Mouse (Mus musculus) megakaryocyte-erythroid progenitor cell, adult 5-6 weeks (primary cell): ENCODE data around the gene Lbh. TPM values are rescaled to one million over a fixed set of nuclear protein-coding genes. Genes with fewer than 3 reads are reported as not detected.
A peak's percentile ranks its signal among the peaks of the same experiment; 100 is the strongest.

ENCODE experiments used
- ATAC-seq: replicated peaks from 2 replicates; pipeline ENCODE4 v1.8.0; 2016; ENCODE audit warnings: mild to moderate bottlenecking, inconsistent platforms; ENCODE audit not compliant: severe bottlenecking, poor library complexity, low FRiP score, low TSS enrichment
- total RNA-seq, 2 experiments: library from RNA; stranded (forward) in 1 of 2; stranded (reverse) in 1 of 2; fragments of 200-1000, 215-1000 nt in 1 of 2; fragments of >200 nt in 1 of 2; fragmentation: Nextera tagmentation in 1 of 2; gene quantifications; 2 replicates each; pipeline ENCODE4 v1.2.3; 2014 to 2017

Lbh gene
- total RNA-seq, 2 experiments from 2014 or later = 3.9 to 5.4 TPM

DNA sequence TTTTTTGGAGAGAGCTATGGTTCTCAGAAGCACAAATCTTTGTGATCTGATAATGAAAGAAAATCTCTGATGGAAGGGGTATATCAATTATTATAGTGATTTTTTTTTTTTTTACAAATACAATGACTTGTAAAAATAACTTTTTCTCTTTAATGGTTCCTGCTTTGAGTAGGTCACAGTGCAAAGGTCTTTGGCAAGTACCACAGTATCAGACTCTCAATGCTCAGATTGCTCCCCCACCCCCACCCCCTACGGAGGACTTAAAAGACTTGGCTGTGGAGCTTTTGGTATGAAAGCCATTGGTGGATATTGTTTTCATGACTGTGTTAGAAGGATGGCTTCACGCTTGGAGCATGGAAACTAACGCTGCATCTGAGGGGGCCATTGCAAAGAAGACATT, 18.2 kb downstream of the Lbh start:
- ATAC-seq = no peak

DNA sequence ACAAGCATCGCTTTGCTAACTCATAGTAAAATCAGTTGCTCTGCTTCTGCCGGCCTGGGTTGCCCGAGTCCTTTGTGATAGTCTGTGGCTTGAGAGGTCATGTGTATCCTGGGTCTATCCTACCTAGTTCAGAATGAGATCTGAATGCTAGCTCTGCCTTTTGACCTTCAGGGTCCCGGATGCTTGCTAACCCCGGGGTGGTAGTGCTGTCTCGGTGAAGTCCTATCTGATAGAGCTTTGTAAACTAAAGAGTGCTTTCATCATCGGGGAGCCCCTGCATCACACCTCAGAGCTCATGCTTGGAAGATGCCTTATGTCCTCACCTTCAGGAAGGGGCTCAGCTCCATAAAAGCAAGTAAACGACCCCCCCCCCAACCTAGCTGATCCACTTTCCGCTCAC, 19.1 kb downstream of the Lbh start:
- no peak for ATAC-seq

DNA sequence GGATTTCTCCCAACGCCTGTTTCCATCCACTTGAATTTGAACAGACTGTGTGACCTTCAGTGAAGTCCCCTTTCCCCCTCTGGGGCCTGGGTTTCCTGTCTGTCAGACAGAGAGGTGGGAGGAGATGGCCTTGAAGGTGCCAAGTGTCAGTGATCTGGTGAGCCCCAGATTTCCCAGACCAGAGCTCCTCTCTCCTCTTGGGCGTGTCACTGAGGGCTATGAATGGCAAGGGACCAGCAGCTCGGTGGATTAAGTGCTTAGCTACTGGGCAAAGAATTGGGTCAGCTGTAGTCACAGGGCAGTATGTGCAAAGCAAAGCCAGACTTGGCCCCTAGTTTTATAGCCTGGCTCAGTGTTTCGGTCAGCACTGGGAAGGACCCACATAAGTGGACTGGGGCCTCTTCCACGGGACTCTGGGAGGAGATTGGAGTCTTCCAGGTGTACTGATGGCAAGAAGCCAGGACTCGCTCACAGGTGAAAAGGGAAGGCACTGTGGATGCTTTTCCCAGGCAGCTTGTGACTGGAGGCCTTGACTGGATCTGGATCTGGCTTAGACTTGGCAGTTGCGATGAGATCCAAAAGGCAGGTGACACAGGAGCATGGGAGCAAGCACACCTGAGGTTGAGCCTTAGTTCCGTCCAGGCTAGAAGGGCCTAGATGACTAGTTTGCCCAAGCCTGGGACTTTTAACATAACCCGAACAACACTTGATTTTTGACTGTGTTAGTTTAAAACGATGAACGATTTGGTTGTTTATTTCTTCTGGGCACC, 20.1 kb downstream of the Lbh start:
- ATAC-seq = no peak

DNA sequence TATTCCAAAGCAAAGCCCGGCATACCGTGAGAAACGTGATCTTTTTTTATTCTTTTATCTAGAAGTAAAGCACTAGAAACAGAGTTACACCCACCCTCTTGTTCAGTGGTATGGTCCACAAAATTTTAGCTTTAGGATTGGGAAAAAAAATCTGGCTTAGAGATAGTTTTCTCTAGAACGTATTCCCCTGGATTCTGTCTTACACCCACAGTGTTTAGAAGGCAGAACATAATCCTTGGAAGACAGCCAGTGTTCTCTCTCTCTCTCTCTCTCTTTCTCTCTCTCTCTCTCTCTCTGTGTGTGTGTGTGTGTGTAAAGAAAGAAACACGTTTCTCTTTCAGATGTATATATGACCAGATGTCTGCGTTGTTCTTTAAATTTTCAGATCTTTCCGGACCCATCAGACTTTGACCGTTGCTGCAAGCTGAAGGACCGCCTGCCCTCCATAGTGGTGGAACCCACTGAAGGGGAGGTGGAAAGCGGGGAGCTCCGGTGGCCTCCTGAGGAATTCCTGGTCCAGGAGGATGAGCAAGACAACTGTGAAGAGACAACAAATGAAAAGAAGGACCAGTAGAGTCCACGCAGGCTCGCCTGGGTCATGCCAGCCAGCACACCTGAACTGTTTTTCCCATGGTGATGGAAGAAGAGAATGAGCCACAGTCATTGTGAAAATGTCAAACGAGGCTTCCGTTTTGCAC, 20.9 kb downstream of the Lbh start:
- no peak for ATAC-seq

DNA sequence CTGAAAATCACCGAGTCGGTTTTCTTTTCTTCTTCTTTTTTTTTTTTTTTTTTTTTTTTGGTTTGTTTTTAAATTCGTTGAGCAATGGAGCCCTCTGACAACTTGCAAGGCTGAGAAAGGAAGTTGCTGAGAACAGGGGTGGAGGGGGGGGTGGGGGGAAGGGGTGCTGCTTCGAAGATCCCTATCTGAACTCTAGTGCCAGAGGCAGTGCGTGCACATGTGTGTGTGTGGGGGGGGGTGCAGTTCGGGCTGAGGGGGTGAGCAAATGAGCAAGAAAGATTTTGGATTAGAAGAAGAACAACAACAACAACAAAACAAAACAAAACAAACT, 21.4 kb downstream of the Lbh start:
- no peak for ATAC-seq

DNA sequence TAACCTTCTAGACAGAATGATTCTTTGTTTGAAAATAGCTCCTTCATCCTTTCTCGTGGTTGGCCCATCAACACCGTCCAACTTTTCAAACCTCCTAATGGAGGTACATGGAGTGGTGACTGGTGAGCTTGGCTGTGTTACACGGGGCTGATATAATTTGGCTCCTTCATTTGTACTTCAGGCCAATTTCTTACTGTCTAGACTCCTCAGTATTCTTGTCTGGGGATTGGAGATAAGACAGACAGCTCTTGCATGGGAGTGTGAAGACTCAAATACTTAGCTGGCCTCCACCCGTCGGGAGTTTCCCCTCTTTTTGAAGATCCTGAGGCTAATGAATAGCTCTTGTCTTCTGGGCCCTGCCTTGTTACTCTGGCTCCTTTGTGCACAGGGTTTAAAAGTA, 26.3 kb downstream of the Lbh start:
- ATAC-seq = peak; percentile 81

DNA sequence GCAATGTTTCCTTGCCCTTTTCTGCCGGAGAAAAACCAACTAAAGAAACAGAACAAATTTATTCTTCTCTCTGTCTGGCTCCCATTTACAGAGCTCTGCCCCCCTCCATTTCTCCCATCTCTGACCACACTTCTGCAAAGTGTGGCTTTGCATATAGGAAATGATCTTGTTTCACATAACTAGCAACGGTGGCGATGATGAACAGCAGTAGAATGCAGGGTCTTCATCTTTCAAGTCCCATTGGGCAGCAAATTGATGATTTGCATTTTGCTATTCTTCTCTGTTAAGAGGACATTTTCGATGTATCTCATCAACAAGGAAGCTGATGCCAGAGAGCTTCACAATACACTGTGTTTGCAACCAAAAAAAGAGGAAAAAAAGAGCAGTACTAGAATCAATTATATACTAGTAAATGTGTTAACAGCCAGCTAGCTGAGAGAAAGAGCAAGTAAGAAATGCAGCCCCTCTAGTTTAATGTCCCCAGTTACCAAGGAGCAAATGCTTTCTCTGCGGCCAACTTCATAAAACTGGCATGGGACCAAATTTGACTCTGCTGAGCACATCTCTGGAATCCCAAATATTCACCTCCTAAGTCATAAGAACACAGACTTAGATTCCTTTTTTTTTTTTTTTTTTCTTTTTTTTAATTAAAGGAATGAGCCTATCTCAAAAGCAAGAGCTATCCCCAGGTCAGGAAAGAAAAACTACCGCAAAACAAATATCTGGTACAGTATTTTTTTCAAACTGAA, 29.2 kb downstream of the Lbh start:
- ATAC-seq = no peak

DNA sequence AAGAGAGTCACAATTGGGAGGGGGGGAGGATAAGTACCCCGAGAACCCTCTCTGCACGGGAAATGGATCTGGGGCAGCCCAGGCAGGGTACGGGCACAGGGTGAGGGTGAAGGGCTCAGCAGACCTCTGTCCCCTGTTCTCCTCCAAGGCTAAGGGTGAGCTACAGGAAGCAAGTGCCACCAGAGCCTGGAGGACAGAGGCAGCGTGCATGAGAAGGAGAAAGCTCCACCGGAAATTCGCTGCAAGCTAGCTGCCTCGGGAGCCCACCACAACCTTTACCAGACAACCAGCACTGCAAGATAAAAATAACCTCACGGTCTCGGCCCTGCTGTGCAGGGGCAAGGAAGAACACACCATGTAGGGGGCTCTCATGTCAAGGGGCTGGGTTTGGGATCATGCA, 30.0 kb downstream of the Lbh start:
- ATAC-seq = peak; percentile 35

DNA sequence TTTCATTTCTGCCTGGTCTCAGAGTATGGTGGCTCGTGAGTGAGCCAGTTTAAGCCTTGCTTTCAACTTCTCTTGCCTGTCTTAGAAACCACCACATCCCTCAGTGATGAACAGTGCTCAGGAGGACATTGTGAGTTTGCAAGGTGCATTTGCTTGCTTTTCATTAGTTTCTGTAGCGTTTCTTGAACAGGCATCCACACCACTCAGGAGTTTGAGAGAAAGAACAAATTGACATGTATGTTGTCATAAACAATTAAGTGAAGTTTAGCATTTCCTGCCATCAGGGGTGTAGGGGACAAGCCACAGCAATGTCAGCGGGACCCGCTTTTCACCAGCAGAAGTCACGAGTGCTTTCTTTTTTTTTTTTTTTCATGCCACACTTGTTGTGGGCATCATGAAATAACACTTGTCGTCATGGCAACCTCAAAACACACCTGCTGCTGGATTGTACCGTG, 31.2 kb downstream of the Lbh start:
- no peak for ATAC-seq

DNA sequence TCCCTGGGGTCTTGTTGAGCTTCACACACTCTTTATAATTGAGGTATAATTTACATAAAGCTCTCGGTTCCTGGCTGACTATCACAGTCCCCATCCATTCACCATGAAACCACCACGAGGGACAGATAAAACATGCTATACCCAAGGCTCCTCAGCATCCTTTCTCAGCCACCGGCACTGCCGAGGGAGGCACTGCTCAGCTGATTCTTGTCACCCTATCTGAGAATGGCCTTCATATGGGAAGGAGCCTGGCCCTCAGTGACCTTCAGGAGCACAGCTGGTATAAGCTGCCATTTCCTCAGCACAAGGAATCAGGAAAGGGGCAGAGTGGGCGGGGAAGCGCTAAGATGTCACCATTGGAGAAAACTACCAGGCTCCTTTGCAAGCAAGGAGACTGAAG, 33.2 kb downstream of the Lbh start:
- no peak for ATAC-seq

DNA sequence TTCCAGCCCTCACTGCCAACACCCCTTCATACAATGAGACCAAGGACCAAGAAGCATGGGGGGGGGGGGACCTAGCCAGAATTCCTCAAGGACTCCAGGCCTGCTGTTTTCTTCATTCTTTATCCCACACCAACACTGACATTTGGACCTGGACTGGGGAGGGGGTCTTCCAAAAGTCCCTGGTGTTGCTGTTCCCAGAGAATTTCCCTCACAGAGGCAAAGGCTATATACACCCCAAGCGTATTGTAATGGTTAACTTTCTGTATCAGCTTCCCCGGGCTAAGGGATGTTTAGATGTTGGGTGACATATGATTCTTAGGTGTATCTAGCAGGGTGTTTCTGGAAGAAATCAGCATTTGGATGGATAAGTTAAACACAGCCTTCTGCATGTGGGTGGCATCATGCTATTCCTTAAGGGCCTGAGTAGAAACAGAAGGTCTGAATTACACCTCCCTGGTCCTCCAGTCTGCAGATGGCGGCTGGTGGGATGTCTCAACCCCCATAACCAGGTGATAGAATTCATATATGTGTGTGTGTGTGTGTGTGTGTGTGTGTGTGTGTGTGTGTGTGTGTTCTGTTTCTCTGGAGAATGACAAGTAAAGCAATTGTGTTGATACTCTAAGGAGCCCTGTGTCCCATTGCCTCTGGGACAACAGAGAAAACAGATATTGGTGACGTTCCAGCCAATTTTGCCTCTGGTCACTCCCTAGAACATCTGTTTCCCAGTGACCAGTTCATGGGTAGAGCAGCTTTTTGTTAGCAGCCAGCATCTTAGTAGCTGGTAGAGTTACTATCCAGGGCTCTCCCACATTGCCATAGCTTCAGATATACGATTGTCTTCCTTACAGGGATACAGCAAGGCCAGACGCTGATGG, 35.9 kb downstream of the Lbh start:
- no peak for ATAC-seq

DNA sequence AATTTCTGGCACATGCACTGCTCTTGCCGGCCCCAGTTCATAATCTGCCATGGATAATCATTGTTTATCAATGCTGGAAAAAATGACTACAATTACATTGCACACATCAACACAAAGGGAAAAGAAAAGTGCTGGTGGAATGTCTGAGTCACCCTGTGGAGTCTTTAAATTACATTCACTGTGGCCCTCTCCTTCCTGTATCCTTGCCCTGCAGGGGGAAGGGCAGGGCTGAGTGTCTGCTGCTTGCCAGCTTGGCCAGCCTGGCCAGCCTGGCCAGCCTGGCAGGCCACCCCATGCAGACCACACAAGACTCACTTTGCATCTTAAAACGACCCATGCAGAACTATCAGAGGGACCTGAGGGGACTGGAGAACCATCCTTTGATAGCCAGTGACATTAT, 37.4 kb downstream of the Lbh start:
- ATAC-seq = no peak

DNA sequence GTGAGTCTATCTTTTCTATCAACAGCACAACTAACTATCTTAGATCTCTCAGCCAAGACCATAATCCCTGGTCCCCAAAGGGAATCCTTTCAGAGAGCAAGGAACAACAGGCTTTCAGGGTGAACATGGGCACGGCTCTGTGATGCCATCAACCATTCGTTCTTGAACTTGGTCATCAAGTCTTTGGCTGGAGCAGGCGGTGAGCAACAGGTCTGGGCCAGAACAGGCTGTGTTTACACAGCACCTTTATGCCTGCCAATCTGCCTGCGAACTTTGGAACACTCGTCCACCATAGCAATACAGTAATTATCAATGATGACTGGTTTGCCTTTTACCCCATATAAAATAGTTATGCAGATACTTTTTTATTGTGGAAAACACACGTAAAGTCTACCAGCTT, 38.9 kb downstream of the Lbh start:
- no peak for ATAC-seq

DNA sequence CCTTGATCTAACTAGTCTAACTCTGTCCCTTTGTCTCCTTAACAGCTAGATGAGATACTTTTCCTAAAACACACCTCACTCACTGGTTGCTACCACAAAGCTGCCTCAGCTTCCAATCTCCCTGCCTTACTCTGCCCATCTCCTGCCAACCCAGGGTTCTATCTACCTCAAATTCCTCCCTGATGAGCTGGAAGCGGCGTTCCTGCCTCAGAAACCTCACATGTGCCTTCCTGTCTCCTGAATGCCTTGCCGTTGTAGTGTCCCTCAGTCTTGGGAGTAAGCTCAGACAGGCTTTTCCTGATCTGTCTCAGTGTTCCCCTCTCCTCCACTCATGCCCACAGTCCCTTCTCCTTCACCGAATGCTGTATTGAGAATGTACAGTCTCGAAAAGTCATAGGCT, 40.8 kb downstream of the Lbh start:
- ATAC-seq = no peak

DNA sequence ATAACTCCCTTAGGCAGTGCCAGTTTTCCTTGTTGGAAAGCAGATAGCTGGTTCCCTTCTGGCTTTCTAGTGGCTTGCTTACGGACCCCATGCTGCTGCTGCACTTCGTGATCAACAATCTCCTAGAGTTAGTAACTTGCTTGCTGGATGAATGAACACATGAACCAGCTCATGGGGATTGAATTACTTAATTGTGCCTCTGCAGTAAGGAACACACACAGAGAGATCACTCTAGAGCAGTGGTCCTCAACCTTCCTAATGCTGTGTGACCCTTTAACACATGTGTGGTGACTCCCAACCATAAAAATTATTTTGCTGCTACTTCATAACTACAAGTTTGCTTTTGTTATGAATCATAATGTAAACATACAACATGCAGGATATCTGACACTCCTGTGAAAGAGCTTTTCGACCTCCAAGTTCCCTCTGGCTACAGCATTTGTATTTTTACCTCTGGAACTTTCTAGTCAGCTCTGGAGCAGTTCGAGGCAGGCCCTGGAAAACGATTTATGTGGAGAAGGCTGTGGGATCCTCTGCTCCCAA, 41.5 kb downstream of the Lbh start:
- no peak for ATAC-seq

DNA sequence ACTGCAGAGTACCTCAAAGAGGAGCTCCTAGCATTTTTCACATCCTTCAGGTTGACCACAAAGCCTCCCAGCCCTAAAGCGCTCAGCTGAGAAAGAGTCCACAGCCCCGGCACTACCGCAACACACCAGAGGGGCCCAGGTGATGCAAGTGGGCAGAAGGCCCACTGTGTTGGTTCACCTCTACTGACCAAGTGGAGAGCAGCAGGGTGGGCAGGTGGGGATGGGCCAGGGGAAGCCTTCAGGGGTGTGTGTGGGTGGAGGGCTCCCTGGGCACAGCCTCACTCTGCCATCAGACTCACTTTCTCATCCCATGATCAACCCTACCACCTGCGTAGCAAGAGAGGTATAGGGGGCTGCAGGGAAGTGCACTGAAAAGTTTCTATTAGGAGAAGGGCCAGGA, 42.1 kb downstream of the Lbh start:
- ATAC-seq = no peak

DNA sequence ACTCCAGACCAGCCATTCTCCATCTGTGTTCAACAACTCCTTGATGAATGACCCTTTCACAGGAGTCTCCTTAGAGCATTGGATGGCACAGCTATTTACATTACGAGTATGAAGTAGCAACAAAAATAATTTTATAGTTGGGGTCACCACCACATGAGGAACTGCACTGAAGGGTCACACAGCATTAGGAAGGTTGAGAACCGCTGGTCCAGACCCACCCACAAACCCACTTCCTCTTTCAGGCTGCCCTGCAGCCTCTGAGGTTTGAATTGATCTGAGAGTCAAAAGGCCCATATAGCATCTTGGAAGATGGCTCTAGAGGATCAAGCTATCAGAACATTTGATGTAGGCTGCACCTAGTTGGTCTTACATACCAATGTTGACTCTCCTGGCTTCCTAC, 42.8 kb downstream of the Lbh start:
- no peak for ATAC-seq

DNA sequence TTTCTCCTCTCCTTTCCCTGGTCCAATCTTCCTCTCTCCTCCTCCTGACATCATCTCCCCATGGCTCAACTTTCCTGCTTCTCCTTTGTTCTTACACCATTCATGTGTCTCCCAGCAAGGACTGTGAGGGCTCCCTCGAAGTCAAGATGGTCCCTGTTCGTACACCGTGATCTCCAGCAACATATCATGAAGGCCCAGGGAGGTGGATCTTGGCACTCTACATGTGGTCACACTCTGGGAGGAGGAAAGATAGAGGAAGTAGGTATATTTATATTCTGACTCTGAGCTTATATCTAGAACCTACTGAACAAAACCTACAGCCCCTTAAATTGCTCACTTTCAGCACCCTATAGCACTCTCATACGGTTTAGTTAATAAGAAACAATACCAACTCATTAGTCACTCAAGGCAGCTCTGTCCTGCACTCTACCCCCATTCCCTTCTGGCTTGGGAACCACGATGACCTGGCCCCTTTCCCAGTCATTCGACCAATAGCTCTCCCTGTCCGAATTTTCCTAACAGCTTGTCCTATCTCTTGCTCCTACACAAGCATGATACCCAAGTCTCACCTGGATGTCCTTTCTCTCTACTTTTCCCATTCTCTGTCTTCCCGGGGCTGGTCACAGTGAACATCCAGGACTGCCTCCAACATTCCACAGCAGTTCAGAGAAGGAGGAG, 44.0 kb downstream of the Lbh start:
- ATAC-seq = no peak

DNA sequence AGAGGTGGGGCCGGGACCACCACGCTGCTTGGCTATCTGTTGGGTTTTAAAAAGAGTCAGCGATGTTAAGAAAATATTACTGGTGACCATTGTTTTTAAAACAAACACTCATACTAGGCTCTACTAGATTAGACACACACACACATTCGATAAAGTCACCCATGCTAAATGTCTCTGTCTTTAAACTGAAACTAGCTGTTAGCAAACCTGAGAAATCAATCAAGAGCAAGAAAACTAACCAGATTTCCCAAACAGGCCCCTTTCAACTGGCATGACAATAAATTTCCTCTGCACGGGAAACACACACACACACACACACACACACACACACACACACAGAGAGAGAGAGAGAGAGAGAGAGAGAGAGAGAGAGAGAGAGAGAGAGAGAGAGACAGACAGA, 47.6 kb downstream of the Lbh start:
- no peak for ATAC-seq
